Mouse (Mus musculus) adrenal gland, adult (tissue): ENCODE data around the gene Tbpl1.

Source experiments
- DNase-seq, 2 experiments: peaks; one replicate each; pipeline ENCODE4 v3.0.0; 2022 to 2023; ENCODE audit warnings: low spot score in 1 of 2; ENCODE audit not compliant: inconsistent age in 2 of 2

Gene Tbpl1

DNA sequence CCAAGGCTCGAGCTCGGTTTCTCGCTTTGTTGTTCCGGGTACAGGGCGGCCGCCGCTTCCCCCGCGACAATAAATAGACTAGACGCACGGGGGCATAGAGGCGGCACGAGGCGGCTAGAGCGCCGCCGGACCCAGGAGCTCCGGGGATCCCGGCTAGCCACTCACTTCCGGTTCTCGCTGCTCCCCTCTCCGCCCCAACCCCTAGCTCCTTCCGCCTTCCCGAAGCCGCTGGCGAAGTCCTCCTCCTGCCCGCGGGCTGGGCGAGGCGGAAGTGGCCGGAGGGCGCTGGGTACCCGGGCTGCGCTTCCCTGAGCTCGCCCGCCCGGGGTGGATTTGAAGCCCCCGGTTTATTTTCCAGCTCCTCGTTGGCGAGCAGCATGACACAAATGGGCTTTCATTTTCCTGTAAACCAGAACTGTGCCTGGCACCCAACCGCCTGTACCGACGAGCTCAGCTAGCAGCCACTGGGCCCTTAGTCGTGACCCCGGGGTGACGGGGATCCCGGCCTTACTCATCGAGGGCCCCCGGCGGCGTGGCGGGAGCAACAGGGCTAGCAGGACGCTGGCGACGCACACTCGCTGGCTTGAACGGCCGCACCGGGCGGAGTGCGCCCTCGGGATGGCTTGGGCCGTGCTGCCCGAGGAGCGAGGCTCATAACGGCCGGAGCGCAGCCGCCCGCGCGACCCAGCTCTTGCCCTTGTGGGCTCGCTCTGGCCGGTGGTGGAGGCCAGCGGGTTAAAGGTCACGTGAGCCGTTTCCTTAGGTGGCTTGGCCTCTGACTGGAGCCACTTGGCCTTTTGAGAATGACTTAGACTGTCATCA lies at the start of gene Tbpl1:
Gene Tbpl1, minus strand, starts transcription at position 667 of the 822 bp plus-strand sequence.
- DNase-seq, result peak; percentile 98 to 99

DNA sequence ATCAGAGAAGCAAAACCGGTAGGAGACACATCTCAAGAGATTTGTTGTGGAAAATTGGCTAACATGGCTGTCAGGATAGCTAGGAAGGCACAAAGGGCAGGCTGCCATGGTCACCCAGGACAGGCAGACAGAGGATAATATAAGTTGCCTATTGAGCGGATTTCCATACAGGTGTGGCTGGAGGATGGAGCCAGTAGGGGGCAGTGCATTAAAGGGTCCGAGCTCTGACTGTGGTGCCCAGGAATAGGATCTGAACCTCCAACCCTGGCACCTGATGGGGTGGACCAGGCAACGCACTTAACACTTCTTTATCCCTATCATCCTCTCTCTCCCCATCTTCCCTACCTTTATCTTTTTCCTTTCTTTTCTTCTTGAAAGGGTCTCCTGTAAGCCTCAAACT lies 49.7 kb upstream of the Tbpl1 start:
- peak in 1 of 2 experiments; percentile 35 for DNase-seq

GRCm38 (mm10) chr10:22777939-22778338 lies 46.2 kb upstream of the Tbpl1 start:
- peak in 1 of 2 experiments; percentile 32 for DNase-seq

DNA sequence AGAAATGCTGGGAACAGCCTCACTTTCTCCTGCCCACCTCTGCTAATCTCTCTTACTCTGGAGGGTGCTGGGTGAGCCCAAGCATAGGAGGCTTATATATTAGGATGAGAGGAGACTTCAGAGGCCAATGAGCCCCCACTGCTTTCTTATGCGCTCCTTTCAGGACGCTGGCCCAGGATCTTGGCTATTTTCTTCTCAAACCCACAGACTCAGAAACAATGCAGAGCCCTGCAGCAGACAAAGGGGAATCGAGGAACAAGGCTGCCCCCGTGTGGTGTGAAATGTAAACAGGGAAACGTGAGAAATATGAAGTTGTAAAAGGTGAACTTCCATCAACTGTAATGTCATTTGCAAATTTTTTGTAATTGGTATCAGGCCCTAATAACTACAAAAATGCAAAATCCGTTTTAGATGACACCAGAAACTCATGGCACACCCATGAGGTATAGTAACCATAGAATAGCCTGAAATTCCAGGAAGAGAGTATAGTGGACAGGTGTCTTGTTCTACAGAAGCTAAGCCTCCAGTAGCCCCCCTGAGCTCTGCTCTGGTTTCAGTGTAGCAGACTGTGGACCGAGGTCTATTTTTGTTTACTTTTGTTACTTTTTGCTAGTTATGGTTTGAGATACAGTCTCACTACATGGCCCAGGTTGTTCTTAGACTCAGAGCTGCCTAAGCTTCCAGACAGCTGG lies 44.4 kb upstream of the Tbpl1 start:
- DNase-seq, result peak; percentile 8 to 64

DNA sequence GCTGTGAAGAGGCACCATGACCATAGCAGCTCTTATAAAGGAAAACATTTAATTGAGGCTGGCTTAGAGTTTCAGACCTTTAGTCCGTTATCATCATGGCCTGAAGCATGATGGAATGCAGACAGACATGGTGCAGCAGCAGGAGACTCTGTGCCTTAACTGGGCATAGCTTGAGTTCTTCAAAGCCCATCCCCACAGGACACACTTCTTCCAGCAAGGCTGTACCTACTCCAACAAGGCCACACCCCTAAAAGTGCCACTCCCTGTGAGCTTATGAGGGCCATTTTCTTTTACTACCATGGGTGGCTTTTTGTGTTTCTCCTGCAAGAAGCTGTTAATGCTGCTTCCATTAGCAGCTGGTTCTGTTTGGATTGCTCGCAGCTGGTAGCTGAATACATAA lies 43.7 kb upstream of the Tbpl1 start:
- DNase-seq, result no peak

GRCm38 (mm10) chr10:22774626-22775025 lies 42.9 kb upstream of the Tbpl1 start:
- no peak for DNase-seq

- no peak for DNase-seq
Observed at GRCm38 (mm10) chr10:22754240-22754639, 22.5 kb upstream of the Tbpl1 start.

- no peak for DNase-seq
Observed at GRCm38 (mm10) chr10:22751175-22751682, 19.5 kb upstream of the Tbpl1 start.

DNA sequence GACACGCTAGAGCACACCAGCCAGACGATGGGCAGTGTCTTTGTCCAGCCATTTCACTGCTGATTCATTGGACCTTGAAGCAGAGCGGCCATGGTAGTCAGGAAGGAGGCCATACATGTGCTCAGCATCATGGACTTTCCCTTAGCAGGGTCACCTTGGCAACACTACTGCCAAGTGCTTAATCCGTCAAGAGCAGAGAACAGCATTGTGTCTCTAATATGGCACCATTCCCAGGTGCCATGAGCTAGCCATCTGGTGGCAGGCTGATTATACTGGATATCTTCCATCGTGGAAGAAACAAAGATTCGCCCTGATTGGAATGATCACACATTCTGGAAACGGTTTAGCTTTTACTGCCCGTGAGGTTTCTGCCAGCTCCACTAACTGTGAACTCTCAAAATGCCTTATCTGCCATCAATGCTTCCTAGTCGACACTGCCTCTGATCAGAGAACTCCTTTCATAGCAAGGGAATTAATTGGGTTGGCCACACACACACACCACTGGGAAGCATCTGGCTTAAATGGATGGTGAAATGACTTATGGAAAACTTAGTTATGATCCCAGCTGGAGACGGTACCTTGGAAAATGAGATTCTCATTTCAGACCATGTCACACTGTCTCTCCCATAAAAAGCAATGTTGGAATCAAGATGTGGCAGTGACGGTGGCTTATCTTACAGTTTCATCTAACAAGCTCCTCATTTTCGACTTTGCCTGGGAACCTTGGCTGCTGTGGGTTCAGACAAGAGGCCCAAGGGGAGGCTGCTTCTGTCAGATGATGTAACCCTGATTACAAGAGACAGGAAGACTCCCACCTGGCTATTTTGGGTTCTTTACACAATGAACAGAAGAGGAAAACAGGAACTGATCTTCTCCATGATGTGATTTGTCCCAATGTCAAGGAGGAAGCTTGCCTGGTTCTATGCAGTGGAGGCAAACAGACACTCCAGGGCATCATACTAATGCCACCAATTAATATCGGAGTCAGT lies 14.9 kb upstream of the Tbpl1 start:
- peak in 1 of 2 experiments; percentile 49 for DNase-seq

DNA sequence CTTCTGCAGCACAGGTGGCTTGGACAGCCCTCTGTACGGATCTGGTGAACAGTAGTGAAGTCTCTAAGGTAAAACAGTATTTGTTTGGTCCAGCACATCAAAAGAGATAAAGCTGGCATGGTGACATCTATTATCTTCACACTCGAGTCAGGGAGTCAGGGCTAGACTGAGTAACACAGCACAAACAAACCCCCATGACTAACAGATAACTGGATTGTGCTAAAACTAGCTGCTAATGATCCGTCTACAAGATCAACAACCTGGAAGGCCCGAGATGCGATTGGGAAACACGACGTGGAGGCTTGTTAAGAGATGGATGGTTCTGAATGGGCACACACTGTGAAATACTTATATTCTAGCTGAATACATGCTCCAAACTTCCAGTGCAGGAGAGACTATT lies 14.2 kb upstream of the Tbpl1 start:
- no peak for DNase-seq

DNA sequence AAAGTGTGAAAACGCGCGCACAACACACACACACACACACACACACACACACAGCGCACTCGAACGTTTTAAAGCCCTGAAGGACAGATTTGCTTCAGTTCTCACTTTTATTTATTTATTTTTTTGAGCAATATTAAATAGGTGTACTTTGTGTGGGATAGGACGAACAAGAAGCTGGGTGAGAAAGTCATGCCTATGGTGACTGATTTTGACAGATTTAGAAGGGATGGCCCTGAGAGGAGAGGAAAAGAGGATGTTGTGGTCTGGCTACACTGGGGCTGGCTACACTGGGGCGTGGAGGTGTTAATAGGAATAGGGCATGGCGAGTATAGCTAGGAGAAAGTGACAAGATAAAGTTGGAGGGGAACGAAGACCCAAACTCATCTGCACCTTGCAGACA lies 443 bp upstream of the Tbpl1 start:
- peak in 1 of 2 experiments; percentile 49 for DNase-seq

GRCm38 (mm10) chr10:22730992-22731271 lies 806 bp downstream of the Tbpl1 start:
- DNase-seq, result no peak

GRCm38 (mm10) chr10:22730266-22730991 lies 1.3 kb downstream of the Tbpl1 start:
- no peak for DNase-seq

DNA sequence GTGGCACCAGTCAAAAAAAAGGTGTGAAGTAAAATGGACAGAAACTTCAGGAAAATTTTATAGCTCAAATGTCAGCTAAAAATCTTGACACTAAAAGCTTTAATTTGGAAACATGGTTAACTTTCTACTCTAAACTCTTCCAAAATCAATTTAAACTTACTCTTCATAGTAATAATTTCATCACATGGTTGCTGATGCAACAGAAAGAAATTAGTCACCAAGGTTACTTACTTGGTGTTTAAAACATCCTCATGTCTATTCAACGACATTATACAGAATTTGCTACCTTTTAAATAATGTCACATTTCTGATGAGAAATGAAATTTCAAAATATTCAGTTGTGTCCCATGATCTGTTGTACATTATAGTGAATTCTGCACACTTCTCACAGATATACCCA lies 3.5 kb downstream of the Tbpl1 start:
- DNase-seq, result no peak

DNA sequence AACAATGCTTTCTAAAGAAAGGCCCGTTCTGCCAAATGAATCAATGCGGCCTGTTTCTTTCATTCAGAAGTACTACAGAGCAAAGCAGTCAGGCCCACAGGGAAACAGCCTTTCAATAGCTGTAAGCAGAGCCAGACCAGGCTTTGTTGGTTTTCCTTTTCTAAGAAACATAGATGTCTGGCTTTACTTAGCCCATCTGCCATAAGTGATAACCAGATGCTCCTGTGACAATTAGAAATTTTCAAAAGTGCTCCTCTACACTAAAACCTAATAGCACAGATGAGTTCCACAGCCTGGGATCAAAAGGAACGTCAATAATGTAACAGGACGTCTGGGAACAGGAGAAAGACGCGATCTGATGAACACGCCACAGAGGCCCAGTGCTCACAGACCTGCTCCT lies 5.4 kb downstream of the Tbpl1 start:
- DNase-seq, result no peak

- no peak for DNase-seq
Observed at GRCm38 (mm10) chr10:22725166-22725565, 6.6 kb downstream of the Tbpl1 start.

GRCm38 (mm10) chr10:22720781-22721529 lies 10.8 kb downstream of the Tbpl1 start:
- no peak for DNase-seq

GRCm38 (mm10) chr10:22718475-22718874 lies 13.3 kb downstream of the Tbpl1 start:
- no peak for DNase-seq

GRCm38 (mm10) chr10:22714520-22714919 lies 17.2 kb downstream of the Tbpl1 start:
- DNase-seq, result peak; percentile 42 to 80

- no peak for DNase-seq
Observed at GRCm38 (mm10) chr10:22712955-22713354, 18.8 kb downstream of the Tbpl1 start.
